Mouse (Mus musculus): ENCODE results near the gene Tysnd1. TPM values are rescaled to one million over a fixed set of nuclear protein-coding genes. Genes with fewer than 3 reads are reported as not detected.

Tysnd1 gene
- polyA plus RNA-seq, 1 experiment from 2014 or later: 35.7 TPM

- peaks cover 99% of the 10 kb centered on the region for H3K36me3 ChIP-seq
- H3K9me3 ChIP-seq: no peaks in the 10 kb centered on the region
- 95% methylated on average over 10 of the region's 10 CpGs for WGBS
- DNase-seq (ENCODE audit: low spot score): no peak
- H3K4me3 ChIP-seq: no peak overlapping the region
- H3K27me3 ChIP-seq (ENCODE audit: insufficient read depth, poor library complexity, severe bottlenecking): no peaks in the 10 kb centered on the region
- H3K27ac ChIP-seq: no peak overlapping the region
- no peaks in the 10 kb centered on the region for H3K4me1 ChIP-seq (replicated peaks)
Measured at GRCm38 (mm10) chr10:61665111-61665510, 30.2 kb upstream of the Tysnd1 start.

GRCm38 (mm10) chr10:61665651-61666050, 29.7 kb upstream of the Tysnd1 start:
- peaks cover 99% of the 10 kb centered on the region for H3K36me3 ChIP-seq
- WGBS: 97% methylated on average over 3 of the region's 3 CpGs
- no peaks in the 10 kb centered on the region for H3K27me3 ChIP-seq (ENCODE audit: insufficient read depth, poor library complexity, severe bottlenecking)
- no peak for DNase-seq (ENCODE audit: low spot score)
- H3K27ac ChIP-seq: no peak overlapping the region
- no peaks in the 10 kb centered on the region for H3K9me3 ChIP-seq
- no peaks in the 10 kb centered on the region for H3K4me1 ChIP-seq (replicated peaks)
- H3K4me3 ChIP-seq: no peak overlapping the region

GRCm38 (mm10) chr10:61669289-61669688, 26.0 kb upstream of the Tysnd1 start:
- H3K4me3 ChIP-seq: no peak overlapping the region
- no peaks in the 10 kb centered on the region for H3K27me3 ChIP-seq (ENCODE audit: insufficient read depth, poor library complexity, severe bottlenecking)
- no peaks in the 10 kb centered on the region for H3K9me3 ChIP-seq
- WGBS: 87% methylated on average over 7 of the region's 7 CpGs
- H3K36me3 ChIP-seq: peaks cover 97% of the 10 kb centered on the region
- H3K27ac ChIP-seq: no peak overlapping the region
- no peaks in the 10 kb centered on the region for H3K4me1 ChIP-seq (replicated peaks)
- no peak for DNase-seq (ENCODE audit: low spot score)

GRCm38 (mm10) chr10:61669896-61670295, 25.4 kb upstream of the Tysnd1 start:
- Histone ChIP-seq H3K27ac (no peak overlapping the region), H3K9me3 (no peaks in the 10 kb centered on the region), H3K36me3 (peaks cover 97% of the 10 kb centered on the region), H3K4me3 (no peak overlapping the region), H3K27me3 (ENCODE audit: insufficient read depth, poor library complexity, severe bottlenecking) (no peaks in the 10 kb centered on the region), H3K4me1 (replicated peaks) (no peaks in the 10 kb centered on the region)
- DNase-seq (ENCODE audit: low spot score): no peak

- H3K27ac ChIP-seq: no peak overlapping the region
- no peak overlapping the region for H3K4me3 ChIP-seq
- peaks cover 95% of the 10 kb centered on the region for H3K36me3 ChIP-seq
- DNase-seq (ENCODE audit: low spot score): no peak
- no peaks in the 10 kb centered on the region for H3K4me1 ChIP-seq (replicated peaks)
- WGBS: 91% methylated on average over 3 of the region's 3 CpGs
- H3K9me3 ChIP-seq: no peaks in the 10 kb centered on the region
- no peaks in the 10 kb centered on the region for H3K27me3 ChIP-seq (ENCODE audit: insufficient read depth, poor library complexity, severe bottlenecking)
Measured at GRCm38 (mm10) chr10:61670758-61671157, 24.6 kb upstream of the Tysnd1 start.

GRCm38 (mm10) chr10:61675935-61676334, 19.4 kb upstream of the Tysnd1 start:
- H3K36me3 ChIP-seq: peaks cover 48% of the 10 kb centered on the region
- H3K27me3 ChIP-seq (ENCODE audit: insufficient read depth, poor library complexity, severe bottlenecking): no peaks in the 10 kb centered on the region
- no peak overlapping the region for H3K4me3 ChIP-seq
- no peak overlapping the region for H3K27ac ChIP-seq
- H3K9me3 ChIP-seq: no peaks in the 10 kb centered on the region
- 88% methylated on average over 3 of the region's 3 CpGs for WGBS
- no peak for DNase-seq (ENCODE audit: low spot score)
- H3K4me1 ChIP-seq (replicated peaks): peaks cover 12% of the 10 kb centered on the region

GRCm38 (mm10) chr10:61679545-61679944, 15.8 kb upstream of the Tysnd1 start:
- Histone ChIP-seq H3K9me3 (no peaks in the 10 kb centered on the region), H3K36me3 (peaks cover 21% of the 10 kb centered on the region), H3K27ac (peak overlapping the region; percentile 93), H3K27me3 (ENCODE audit: insufficient read depth, poor library complexity, severe bottlenecking) (no peaks in the 10 kb centered on the region), H3K4me3 (peak overlapping the region; percentile 78), H3K4me1 (replicated peaks) (peaks cover 22% of the 10 kb centered on the region)
- WGBS: 37% methylated on average over 9 of the region's 9 CpGs
- DNase-seq (ENCODE audit: low spot score): no peak

- peak within 1 kb of the TSS; percentile 93 for H3K27ac ChIP-seq
- no peaks in the 10 kb centered on the region for H3K9me3 ChIP-seq
- under 1% methylated on average over 84 of the region's 84 CpGs for WGBS
- no peaks in the 10 kb centered on the region for H3K27me3 ChIP-seq (ENCODE audit: insufficient read depth, poor library complexity, severe bottlenecking)
- DNase-seq (ENCODE audit: low spot score): peak; percentile 99
- H3K4me3 ChIP-seq: peak within 1 kb of the TSS; percentile 78
- peaks cover 21% of the 10 kb centered on the region for H3K36me3 ChIP-seq
- H3K4me1 ChIP-seq (replicated peaks): peaks cover 22% of the 10 kb centered on the region
Measured at GRCm38 (mm10) chr10:61680015-61680913, 15.1 kb upstream of the Tysnd1 start, which contains the start of gene Sar1a. TSS of gene Sar1a (plus strand) at chr10:61680299.

GRCm38 (mm10) chr10:61689405-61689804, 5.9 kb upstream of the Tysnd1 start:
- WGBS: 91% methylated on average over 8 of the region's 8 CpGs

GRCm38 (mm10) chr10:61693563-61693962, 1.8 kb upstream of the Tysnd1 start:
- H3K27me3 ChIP-seq (ENCODE audit: insufficient read depth, poor library complexity, severe bottlenecking): no peaks in the 10 kb centered on the region
- no peak for DNase-seq (ENCODE audit: low spot score)
- peaks cover 63% of the 10 kb centered on the region for H3K36me3 ChIP-seq
- 78% methylated on average over 4 of the region's 4 CpGs for WGBS
- peaks cover 23% of the 10 kb centered on the region for H3K4me1 ChIP-seq (replicated peaks)
- H3K4me3 ChIP-seq: no peak overlapping the region
- H3K27ac ChIP-seq: no peak overlapping the region
- H3K9me3 ChIP-seq: no peaks in the 10 kb centered on the region

More at GRCm38 (mm10) chr10:61689405-61689804, 5.9 kb upstream of the Tysnd1 start:
- Histone ChIP-seq H3K4me3 (no peak overlapping the region), H3K27me3 (ENCODE audit: insufficient read depth, poor library complexity, severe bottlenecking) (no peaks in the 10 kb centered on the region), H3K4me1 (replicated peaks) (no peaks in the 10 kb centered on the region), H3K9me3 (no peaks in the 10 kb centered on the region), H3K36me3 (peaks cover 95% of the 10 kb centered on the region), H3K27ac (no peak overlapping the region)
- no peak for DNase-seq (ENCODE audit: low spot score)

- WGBS: under 1% methylated on average over 111 of the region's 111 CpGs
- H3K4me1 ChIP-seq (replicated peaks): peaks cover 23% of the 10 kb centered on the region
- no peaks in the 10 kb centered on the region for H3K27me3 ChIP-seq (ENCODE audit: insufficient read depth, poor library complexity, severe bottlenecking)
- no peak for DNase-seq (ENCODE audit: low spot score)
- peaks cover 52% of the 10 kb centered on the region for H3K36me3 ChIP-seq
- peak overlapping the region; percentile 86 for H3K27ac ChIP-seq
- H3K4me3 ChIP-seq: peak overlapping the region; percentile 83
- H3K9me3 ChIP-seq: no peaks in the 10 kb centered on the region
Measured at GRCm38 (mm10) chr10:61695703-61696559, 617 bp downstream of the Tysnd1 start.

- peaks cover 23% of the 10 kb centered on the region for H3K4me1 ChIP-seq (replicated peaks)
- peak overlapping the region; percentile 86; the same call in 1 of the 2 replicates for H3K27ac ChIP-seq
- DNase-seq (ENCODE audit: low spot score): no peak
- H3K9me3 ChIP-seq: no peaks in the 10 kb centered on the region
- H3K4me3 ChIP-seq: peak overlapping the region; percentile 83
- WGBS: 10% methylated on average over 19 of the region's 19 CpGs
- H3K27me3 ChIP-seq (ENCODE audit: insufficient read depth, poor library complexity, severe bottlenecking): no peaks in the 10 kb centered on the region
- H3K36me3 ChIP-seq: peaks cover 52% of the 10 kb centered on the region
Measured at GRCm38 (mm10) chr10:61696560-61696823, 1.2 kb downstream of the Tysnd1 start.

GRCm38 (mm10) chr10:61697028-61697427, 1.7 kb downstream of the Tysnd1 start:
- peaks cover 52% of the 10 kb centered on the region for H3K36me3 ChIP-seq
- no peaks in the 10 kb centered on the region for H3K27me3 ChIP-seq (ENCODE audit: insufficient read depth, poor library complexity, severe bottlenecking)
- no peaks in the 10 kb centered on the region for H3K9me3 ChIP-seq
- H3K4me1 ChIP-seq (replicated peaks): peaks cover 23% of the 10 kb centered on the region
- H3K27ac ChIP-seq: no peak overlapping the region
- DNase-seq (ENCODE audit: low spot score): no peak
- WGBS: 93% methylated on average over 2 of the region's 2 CpGs
- peak overlapping the region; percentile 83 for H3K4me3 ChIP-seq
